Mouse (Mus musculus) heart, postnatal 0 days (tissue): Measurements from ENCODE around the gene Meiob.

Source experiments
- CTCF ChIP-seq: IDR thresholded peaks from 2 replicates; pipeline ENCODE4 v1.5.1; 2016; ENCODE audit warnings: antibody characterized with exemption, control low read depth, low read depth
- EP300 ChIP-seq: IDR thresholded peaks from 2 replicates; pipeline ENCODE4 v1.6.1; 2016; ENCODE audit warnings: antibody characterized with exemption, low read depth

GRCm38 (mm10) chr17:24812215-24812614 is 8.1 kb downstream of the Meiob start:
- no peak for TF ChIP-seq CTCF
- TF ChIP-seq EP300 = no peak
